Mouse (Mus musculus) mouse trophoblast stem cell (cell line): ENCODE data around the gene Rad51b.

Experiments
- in situ Hi-C, 2 experiments: fragments of 300-500 bp; cut with MseI, MboI; formaldehyde crosslinking; loops; 2 replicates in 1 of 2; 3 replicates in 1 of 2; pipeline ENCODE4 v1.15.1; 2025

Rad51b gene

DNA sequence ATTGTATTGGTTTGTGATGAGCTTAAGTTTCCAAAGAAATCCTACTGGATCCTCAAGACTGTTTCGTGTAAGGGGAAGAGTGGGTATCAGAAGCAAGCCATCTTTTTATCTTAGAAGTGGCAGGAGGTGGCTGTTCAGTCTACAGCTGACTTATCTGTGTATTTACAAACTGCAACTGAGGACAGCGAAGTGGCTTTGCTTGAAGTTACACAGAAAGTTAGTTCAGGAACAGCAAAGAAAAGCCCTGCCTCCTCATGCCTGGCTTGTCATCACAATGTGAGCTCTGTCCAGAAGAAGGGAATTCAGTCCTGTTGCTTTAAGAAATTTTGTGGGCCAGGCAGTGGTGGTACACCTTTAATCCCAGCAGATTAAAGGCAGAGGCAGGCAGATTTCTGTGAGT is 314.6 kb downstream of the Rad51b start:
- in situ Hi-C loops, result loop anchor here (10.0 to 25.0 kb wide), 2 partner anchors 249 to 523 kb away; no protein-coding TSS in a partner anchor

GRCm38 (mm10) chr12:79612334-79613060 is 315.4 kb downstream of the Rad51b start:
- in situ Hi-C loops, result loop anchor here (10.0 to 25.0 kb wide), 2 partner anchors 250 to 522 kb away; no protein-coding TSS in a partner anchor

GRCm38 (mm10) chr12:79613061-79613788 is 316.1 kb downstream of the Rad51b start:
- in situ Hi-C loops, result loop anchor here (10.0 to 25.0 kb wide), 2 partner anchors 251 to 522 kb away; no protein-coding TSS in a partner anchor

GRCm38 (mm10) chr12:79613846-79614582 is 316.9 kb downstream of the Rad51b start:
- in situ Hi-C loops, result loop anchor here (10.0 to 25.0 kb wide), 2 partner anchors 252 to 521 kb away; no protein-coding TSS in a partner anchor

GRCm38 (mm10) chr12:79614583-79614953 is 317.5 kb downstream of the Rad51b start:
- in situ Hi-C loops, result loop anchor here (10.0 to 25.0 kb wide), 2 partner anchors 252 to 520 kb away; no protein-coding TSS in a partner anchor

- in situ Hi-C loops, result loop anchor here (10.0 to 25.0 kb wide), 2 partner anchors 254 to 519 kb away; no protein-coding TSS in a partner anchor
These were observed 318.7 kb downstream of the Rad51b start for GRCm38 (mm10) chr12:79615717-79616316.

- in situ Hi-C loops, result loop anchor here (10.0 to 25.0 kb wide), 2 partner anchors 257 to 516 kb away; no protein-coding TSS in a partner anchor
These were observed 321.9 kb downstream of the Rad51b start for GRCm38 (mm10) chr12:79619009-79619408.

DNA sequence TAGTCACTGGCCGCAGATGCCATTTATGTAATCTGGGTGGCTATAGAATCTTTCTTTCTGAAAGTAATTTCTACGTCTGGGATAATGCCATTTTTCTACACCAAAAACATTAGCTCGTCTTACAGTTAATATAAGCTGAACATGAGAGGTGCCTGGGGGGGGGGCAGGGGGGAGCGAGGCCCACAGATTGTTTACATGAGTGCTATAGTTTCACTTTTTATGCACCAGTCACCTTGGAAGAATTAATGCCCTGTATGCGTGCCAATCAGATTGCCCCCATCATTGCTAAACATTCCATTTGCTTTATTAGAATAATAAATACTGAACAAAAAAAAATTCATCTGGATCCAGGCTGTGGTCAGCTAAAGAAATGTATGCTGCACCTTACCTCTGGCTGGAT is 323.6 kb downstream of the Rad51b start:
- in situ Hi-C loops, result loop anchor here (25.0 kb wide), 1 partner anchor 258 kb away; no protein-coding TSS in a partner anchor

- in situ Hi-C loops, result loop anchor here (25.0 kb wide), 1 partner anchor 261 kb away; no protein-coding TSS in a partner anchor
These were observed 326.2 kb downstream of the Rad51b start for GRCm38 (mm10) chr12:79623308-79623707.

DNA sequence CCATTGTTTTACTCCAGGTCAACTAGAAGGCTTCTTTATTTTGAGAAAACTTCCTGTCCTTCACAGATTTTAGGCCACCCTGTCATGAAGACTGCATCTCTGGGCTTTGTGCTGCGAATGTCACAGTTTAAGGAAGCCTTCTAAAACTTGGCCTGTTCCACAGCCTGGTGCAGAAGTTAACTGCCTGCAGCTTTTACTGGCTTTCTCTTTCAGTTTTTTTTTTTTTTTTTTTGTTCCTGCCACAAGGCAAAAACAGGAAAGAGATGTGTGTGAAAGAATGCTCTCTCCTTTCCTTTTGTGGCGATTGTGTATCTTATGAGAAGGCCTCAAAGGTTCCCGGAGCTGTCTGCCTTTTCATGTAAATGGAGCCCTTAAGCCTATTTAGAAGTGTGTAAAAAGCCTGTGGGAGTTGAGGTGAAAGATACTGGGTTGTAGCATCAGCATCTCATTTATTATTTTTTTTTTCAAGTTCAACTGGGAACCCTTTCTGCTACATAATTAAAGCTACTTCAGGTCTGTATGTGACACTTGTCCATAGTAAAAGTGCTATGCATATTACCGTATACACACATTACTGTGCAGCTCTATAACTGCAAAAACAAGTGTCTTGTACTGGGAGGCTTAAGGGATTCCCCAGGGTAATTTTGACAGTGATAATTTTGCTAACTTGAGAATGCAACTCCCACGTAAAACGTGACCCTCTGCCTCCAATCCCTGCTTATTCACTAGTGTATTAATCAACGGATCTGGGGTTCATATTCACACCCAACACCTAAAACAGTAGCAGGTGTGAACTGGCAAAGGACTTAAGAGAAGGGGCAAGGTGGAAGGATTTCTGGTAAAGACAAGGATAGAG is 328.8 kb downstream of the Rad51b start:
- in situ Hi-C loops, result no loop called here

GRCm38 (mm10) chr12:79626555-79627080 is 329.5 kb downstream of the Rad51b start:
- in situ Hi-C loops, result no loop called here

GRCm38 (mm10) chr12:79627351-79628120 is 330.5 kb downstream of the Rad51b start:
- in situ Hi-C loops, result no loop called here

DNA sequence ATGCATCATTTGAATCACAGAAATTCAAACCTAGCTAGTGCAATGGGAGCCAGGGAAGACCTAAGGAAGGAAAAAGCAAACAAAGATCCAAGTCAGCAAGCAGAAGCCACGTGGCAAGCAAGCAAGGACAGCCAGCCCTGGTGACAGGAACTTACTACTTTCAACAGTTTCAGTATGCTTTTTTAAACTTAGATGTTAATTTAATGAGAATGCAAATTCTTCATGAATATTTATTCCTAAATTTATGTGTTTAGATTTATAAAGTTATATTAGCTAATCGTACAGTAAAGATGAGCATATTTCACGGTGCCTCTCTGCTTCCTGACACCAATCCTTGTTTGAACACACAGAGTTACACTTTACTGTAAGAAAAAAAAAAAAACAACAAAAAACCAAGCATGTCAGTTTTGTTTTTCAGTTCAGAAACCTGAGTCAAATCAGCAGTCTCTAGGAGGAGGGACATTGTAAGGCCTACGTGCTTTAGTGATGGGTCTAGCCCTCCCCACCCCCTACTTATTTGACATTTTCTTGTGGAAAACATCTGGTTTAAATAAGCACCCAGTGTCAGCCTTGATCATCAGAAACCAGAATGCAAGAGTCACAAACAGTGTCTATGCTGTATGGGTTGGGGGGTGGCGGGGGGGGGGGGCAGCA is 331.2 kb downstream of the Rad51b start:
- in situ Hi-C loops, result no loop called here

- in situ Hi-C loops, result no loop called here
These were observed 333.1 kb downstream of the Rad51b start for GRCm38 (mm10) chr12:79629945-79630850.

- in situ Hi-C loops, result no loop called here
These were observed 336.5 kb downstream of the Rad51b start for GRCm38 (mm10) chr12:79633458-79634106.

GRCm38 (mm10) chr12:79641570-79642285 is 344.6 kb downstream of the Rad51b start:
- in situ Hi-C loops, result no loop called here
